8 mouse cellular contexts compared by ENCODE assay signal in genomic region chr14:47011171-47012139, GRCm38 (mm10).
DNase-seq lines count a peak whose midpoint lies in the region.

No protein-coding gene starts in this region.

- DNase-seq in layer of hippocampus, adult 18-20 months (ENCODE audit: low spot score in 2 of 2), result peak; percentile 25 to 72
- no peak for DNase-seq in layer of hippocampus, postnatal 10 days (ENCODE audit: low spot score in 2 of 2)
- DNase-seq in heart, adult 18-20 months, result peak; percentile 67 to 68
- DNase-seq in left cerebral cortex, postnatal 36 days (ENCODE audit: low spot score in 2 of 2), result peak; percentile 26 to 28
- peak; percentile 36 for DNase-seq in right cerebral cortex, postnatal 25 days
- DNase-seq in thymus, postnatal 10 days (ENCODE audit: low spot score in 2 of 2), result no peak
- DNase-seq in kidney, postnatal 14 days, result no peak
- DNase-seq in urinary bladder, postnatal 36 days (ENCODE audit: low spot score in 2 of 2), result no peak

- intact Hi-C loops in left cerebral cortex, postnatal 36 days (cut with DNase I), result no loop called here

Comparison
In these comparisons a context has a peak if more than half of its experiments do, and no peak if none do; other contexts are left out.
1. DNase-seq: peak in layer of hippocampus, adult 18-20 months (2 of 2), heart, adult 18-20 months (2 of 2), left cerebral cortex, postnatal 36 days (2 of 2) and right cerebral cortex, postnatal 25 days (single experiment); none in layer of hippocampus, postnatal 10 days (0 of 2), thymus, postnatal 10 days (0 of 2), kidney, postnatal 14 days (single experiment) and urinary bladder, postnatal 36 days (0 of 2).